Mouse (Mus musculus) heart, embryonic 13.5 days (tissue): ENCODE data around the gene Scn3b. TPM values are rescaled to one million over a fixed set of nuclear protein-coding genes. Genes with fewer than 3 reads are reported as not detected.

ENCODE experiments used
- ATAC-seq: fragments of 200-750 bp; cut with Nextera tagmentation; 2 replicates; pipeline ENCODE4 v1.8.0; 2017; ENCODE audit warnings: moderate TSS enrichment; ENCODE audit not compliant: insufficient number of reproducible peaks, low FRiP score, low TSS enrichment; ENCODE audit errors: extremely low read depth
- H3K27ac ChIP-seq: fragments of 300-500 bp; sonication (generic); replicated peaks from 2 replicates; pipeline ENCODE4 v1.5.1; 2015; ENCODE audit warnings: moderate library complexity, mild to moderate bottlenecking, inconsistent platforms
- H3K27me3 ChIP-seq: fragments of 300-500 bp; sonication (generic); replicated peaks from 2 replicates; pipeline ENCODE4 v1.6.1; 2015; ENCODE audit warnings: mild to moderate bottlenecking, inconsistent platforms
- H3K36me3 ChIP-seq: fragments of 300-500 bp; sonication (generic); 2 replicates; pipeline ENCODE4 v1.6.1; 2015; ENCODE audit warnings: mild to moderate bottlenecking, inconsistent platforms
- H3K4me1 ChIP-seq: fragments of 300-500 bp; sonication (generic); 2 replicates; pipeline ENCODE4 v1.6.1; 2015; ENCODE audit warnings: inconsistent platforms
- H3K4me2 ChIP-seq: fragments of 300-500 bp; sonication (generic); 2 replicates; pipeline ENCODE4 v1.6.1; 2015; ENCODE audit warnings: inconsistent platforms, mild to moderate bottlenecking, moderate library complexity
- H3K4me3 ChIP-seq: fragments of 300-500 bp; sonication (generic); 2 replicates; pipeline ENCODE4 v1.5.1; 2015; ENCODE audit warnings: moderate library complexity, mild to moderate bottlenecking, inconsistent platforms
- H3K9ac ChIP-seq: fragments of 300-500 bp; sonication (generic); 2 replicates; pipeline ENCODE4 v1.6.1; 2015; ENCODE audit warnings: inconsistent platforms, mild to moderate bottlenecking, moderate library complexity
- H3K9me3 ChIP-seq: fragments of 300-500 bp; sonication (generic); 2 replicates; pipeline ENCODE4 v1.6.1; 2016; ENCODE audit warnings: inconsistent platforms
- WGBS: fragments of 180-500 bp; shearing (Covaris S2); methylation state at CpG from one replicate; pipeline ENCODE4 v1.1.7; 2015; ENCODE audit warnings: mixed read lengths; 5-methylcytosine and 5-hydroxymethylcytosine counted together
- polyA plus RNA-seq: library from polyadenylated mRNA; unstranded; fragments of >200 nt; fragmentation: Nextera tagmentation; extraction: Ambion mirVana; gene quantifications from 2 replicates; pipeline ENCODE4 v1.2.1, GENCODE M21; 2015

Gene Scn3b
- polyA plus RNA-seq, 1 experiment from 2014 or later: 1.3 TPM

GRCm38 (mm10) chr9:40330609-40331382 lies 61.8 kb downstream of the Scn3b start:
- Histone ChIP-seq H3K4me3 (no peak overlapping the region), H3K36me3 (no peaks in the 10 kb centered on the region), H3K9me3 (no peaks in the 10 kb centered on the region), H3K4me2 (no peak overlapping the region), H3K9ac (no peak overlapping the region), H3K4me1 (peaks cover 20% of the 10 kb centered on the region), H3K27me3 (no peaks in the 10 kb centered on the region), H3K27ac (no peak overlapping the region)
- WGBS: 52% methylated on average over 19 of the region's 19 CpGs
- peak; percentile 55; the same call in 1 of the 2 replicates for ATAC-seq

- H3K27me3 ChIP-seq: no peaks in the 10 kb centered on the region
- ATAC-seq: no peak
- no peak overlapping the region for H3K4me3 ChIP-seq
- H3K36me3 ChIP-seq: no peaks in the 10 kb centered on the region
- no peaks in the 10 kb centered on the region for H3K9me3 ChIP-seq
- H3K4me2 ChIP-seq: no peak overlapping the region
- no peak overlapping the region for H3K27ac ChIP-seq
- WGBS: 78% methylated on average over 15 of the region's 15 CpGs
- peaks cover 12% of the 10 kb centered on the region for H3K4me1 ChIP-seq
- H3K9ac ChIP-seq: no peak overlapping the region
Observed at GRCm38 (mm10) chr9:40331411-40332286, 62.6 kb downstream of the Scn3b start.

GRCm38 (mm10) chr9:40332326-40332725 lies 63.3 kb downstream of the Scn3b start:
- no peak overlapping the region for H3K9ac ChIP-seq
- H3K27ac ChIP-seq: no peak overlapping the region
- 0 out of 2 replicates have a peak, but pooled peaks cover 7% of the 10 kb centered on the region for H3K4me1 ChIP-seq
- no peaks in the 10 kb centered on the region for H3K27me3 ChIP-seq
- H3K36me3 ChIP-seq: no peaks in the 10 kb centered on the region
- no peak overlapping the region for H3K4me3 ChIP-seq
- H3K9me3 ChIP-seq: no peaks in the 10 kb centered on the region
- no peak overlapping the region for H3K4me2 ChIP-seq
- ATAC-seq: no peak
- 83% methylated on average over 4 of the region's 4 CpGs for WGBS

GRCm38 (mm10) chr9:40332731-40333648 lies 64.0 kb downstream of the Scn3b start:
- whole genome bisulfite sequencing: 74% methylated on average over 31 of the region's 31 CpGs

GRCm38 (mm10) chr9:40333649-40334396 lies 64.8 kb downstream of the Scn3b start:
- no peaks in the 10 kb centered on the region for H3K27me3 ChIP-seq
- 52% methylated on average over 9 of the region's 9 CpGs for WGBS
- H3K27ac ChIP-seq: no peak overlapping the region
- no peak overlapping the region for H3K4me3 ChIP-seq
- H3K9ac ChIP-seq: no peak overlapping the region
- no peak overlapping the region for H3K4me2 ChIP-seq
- 0 out of 2 replicates have a peak, but pooled peaks cover 4% of the 10 kb centered on the region for H3K4me1 ChIP-seq
- H3K36me3 ChIP-seq: no peaks in the 10 kb centered on the region
- no peak for ATAC-seq
- H3K9me3 ChIP-seq: no peaks in the 10 kb centered on the region

More at GRCm38 (mm10) chr9:40332731-40333648, 64.0 kb downstream of the Scn3b start:
- H3K4me1 ChIP-seq: 0 out of 2 replicates have a peak, but pooled peaks cover 4% of the 10 kb centered on the region
- H3K27ac ChIP-seq: no peak overlapping the region
- no peak overlapping the region for H3K4me3 ChIP-seq
- no peak for ATAC-seq
- no peak overlapping the region for H3K9ac ChIP-seq
- H3K36me3 ChIP-seq: no peaks in the 10 kb centered on the region
- no peaks in the 10 kb centered on the region for H3K9me3 ChIP-seq
- H3K27me3 ChIP-seq: no peaks in the 10 kb centered on the region
- H3K4me2 ChIP-seq: no peak overlapping the region

GRCm38 (mm10) chr9:40334617-40335016 lies 65.6 kb downstream of the Scn3b start:
- peaks cover 7% of the 10 kb centered on the region; the same call in 1 of the 2 replicates for H3K4me1 ChIP-seq
- no peaks in the 10 kb centered on the region for H3K9me3 ChIP-seq
- 61% methylated on average over 2 of the region's 2 CpGs for WGBS
- no peak for ATAC-seq
- no peak overlapping the region for H3K4me3 ChIP-seq
- H3K36me3 ChIP-seq: no peaks in the 10 kb centered on the region
- no peaks in the 10 kb centered on the region for H3K27me3 ChIP-seq
- H3K4me2 ChIP-seq: no peak overlapping the region
- H3K27ac ChIP-seq: no peak overlapping the region
- no peak overlapping the region for H3K9ac ChIP-seq

GRCm38 (mm10) chr9:40336701-40337100 lies 67.7 kb downstream of the Scn3b start:
- H3K27me3 ChIP-seq: no peaks in the 10 kb centered on the region
- no peak for ATAC-seq
- no peaks in the 10 kb centered on the region for H3K36me3 ChIP-seq
- no peak overlapping the region for H3K4me2 ChIP-seq
- H3K4me1 ChIP-seq: peaks cover 16% of the 10 kb centered on the region
- H3K27ac ChIP-seq: no peak overlapping the region
- no peak overlapping the region for H3K4me3 ChIP-seq
- H3K9ac ChIP-seq: no peak overlapping the region
- H3K9me3 ChIP-seq: no peaks in the 10 kb centered on the region
- WGBS: 68% methylated on average over 5 of the region's 5 CpGs

GRCm38 (mm10) chr9:40337131-40337820 lies 68.3 kb downstream of the Scn3b start:
- no peak for ATAC-seq
- WGBS: 73% methylated on average over 4 of the region's 4 CpGs
- Histone ChIP-seq H3K36me3 (no peaks in the 10 kb centered on the region), H3K27me3 (no peaks in the 10 kb centered on the region), H3K9ac (no peak overlapping the region), H3K4me1 (peaks cover 16% of the 10 kb centered on the region), H3K4me2 (no peak overlapping the region), H3K4me3 (no peak overlapping the region), H3K27ac (no peak overlapping the region), H3K9me3 (no peaks in the 10 kb centered on the region)

- no peaks in the 10 kb centered on the region for H3K27me3 ChIP-seq
- no peaks in the 10 kb centered on the region for H3K36me3 ChIP-seq
- 38% methylated on average over 9 of the region's 9 CpGs for WGBS
- H3K4me2 ChIP-seq: no peak overlapping the region
- no peaks in the 10 kb centered on the region for H3K9me3 ChIP-seq
- no peak overlapping the region for H3K27ac ChIP-seq
- no peak for ATAC-seq
- H3K4me1 ChIP-seq: peaks cover 21% of the 10 kb centered on the region
- no peak overlapping the region for H3K9ac ChIP-seq
- no peak overlapping the region for H3K4me3 ChIP-seq
Observed at GRCm38 (mm10) chr9:40339578-40339977, 70.6 kb downstream of the Scn3b start.
